Mouse (Mus musculus) urinary bladder, adult 2 months (tissue): ENCODE measurements around the gene Thsd7a. TPM values are rescaled to one million over a fixed set of nuclear protein-coding genes. Genes with fewer than 3 reads are reported as not detected.

ENCODE experiments used
- DNase-seq: peaks from one replicate; pipeline ENCODE4 v3.0.0; 2022; ENCODE audit warnings: low spot score
- polyA plus RNA-seq: library from polyadenylated mRNA; depleted of rRNA; stranded (reverse); fragments of >200 nt; gene quantifications from 2 replicates; pipeline ENCODE4 v1.2.3, GENCODE M21; 2012

Thsd7a gene
- polyA plus RNA-seq, 1 experiment: 3.0 TPM

GRCm38 (mm10) chr6:12503867-12504266, 245.3 kb downstream of the Thsd7a start:
- DNase-seq: no peak

GRCm38 (mm10) chr6:12500888-12501287, 248.3 kb downstream of the Thsd7a start:
- no peak for DNase-seq

GRCm38 (mm10) chr6:12499866-12500265, 249.3 kb downstream of the Thsd7a start:
- DNase-seq: no peak

GRCm38 (mm10) chr6:12493571-12493970, 255.6 kb downstream of the Thsd7a start:
- DNase-seq: no peak

GRCm38 (mm10) chr6:12488882-12489281, 260.3 kb downstream of the Thsd7a start:
- DNase-seq: no peak

- no peak for DNase-seq
These were observed 267.6 kb downstream of the Thsd7a start for GRCm38 (mm10) chr6:12481527-12482163.

- DNase-seq: no peak
These were observed 270.9 kb downstream of the Thsd7a start for GRCm38 (mm10) chr6:12478359-12478758.

- no peak for DNase-seq
These were observed 278.3 kb downstream of the Thsd7a start for GRCm38 (mm10) chr6:12470935-12471334.

GRCm38 (mm10) chr6:12467339-12468124, 281.7 kb downstream of the Thsd7a start:
- no peak for DNase-seq

GRCm38 (mm10) chr6:12458841-12459240, 290.4 kb downstream of the Thsd7a start:
- no peak for DNase-seq

- no peak for DNase-seq
These were observed 291.8 kb downstream of the Thsd7a start for GRCm38 (mm10) chr6:12457451-12457850.

GRCm38 (mm10) chr6:12454876-12455485, 294.2 kb downstream of the Thsd7a start:
- no peak for DNase-seq

- no peak for DNase-seq
These were observed 295.1 kb downstream of the Thsd7a start for GRCm38 (mm10) chr6:12454132-12454531.

- no peak for DNase-seq
These were observed 300.4 kb downstream of the Thsd7a start for GRCm38 (mm10) chr6:12448851-12449250.

GRCm38 (mm10) chr6:12445486-12445885, 303.7 kb downstream of the Thsd7a start:
- DNase-seq: no peak

GRCm38 (mm10) chr6:12439561-12439960, 309.6 kb downstream of the Thsd7a start:
- no peak for DNase-seq

- no peak for DNase-seq
These were observed 330.1 kb downstream of the Thsd7a start for GRCm38 (mm10) chr6:12419070-12419469.

- DNase-seq: no peak
These were observed 332.2 kb downstream of the Thsd7a start for GRCm38 (mm10) chr6:12416976-12417375.

- DNase-seq: no peak
These were observed 344.8 kb downstream of the Thsd7a start for GRCm38 (mm10) chr6:12404441-12404840.

- DNase-seq: no peak
These were observed 346.2 kb downstream of the Thsd7a start for GRCm38 (mm10) chr6:12402996-12403395.

- DNase-seq: no peak
These were observed 351.3 kb downstream of the Thsd7a start for GRCm38 (mm10) chr6:12397776-12398522.
